ENCODE assay signal across 8 mouse cellular contexts in the genomic region with DNA sequence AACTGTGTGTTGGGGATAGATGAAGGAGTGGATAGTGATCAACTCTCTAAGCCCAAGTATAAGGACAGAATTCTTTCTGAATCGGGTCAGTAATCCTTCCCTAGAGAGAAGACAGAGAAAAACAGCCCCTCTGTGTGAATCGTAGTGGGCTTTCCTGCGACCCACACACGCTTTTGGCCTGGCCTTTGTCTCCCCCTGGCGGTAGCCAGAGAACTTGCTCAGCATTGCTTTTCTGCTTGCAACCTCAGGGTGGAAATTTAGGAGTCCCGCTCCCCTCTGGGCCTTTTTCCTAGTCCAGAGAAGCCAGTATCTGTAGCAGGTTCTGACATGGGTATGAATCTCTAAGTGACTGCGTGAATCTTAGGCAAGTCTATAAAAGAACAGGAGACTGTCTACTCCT. TPM values are rescaled to one million over a fixed set of nuclear protein-coding genes. Genes with fewer than 3 reads are reported as not detected.
A peak's percentile ranks its signal among the peaks of the same experiment; 100 is the strongest.
DNase-seq lines count a peak whose midpoint lies in the region; ATAC-seq and TF ChIP-seq lines count a peak whose summit lies in the region.

No protein-coding gene starts in this region.

- no peaks in the 10 kb centered on the region for H3K36me3 ChIP-seq in G1E (replicated peaks)

- peaks cover 89% of the 10 kb centered on the region for H3K27me3 ChIP-seq in G1E (ENCODE audit: insufficient read depth, low read length)

- H3K4me1 ChIP-seq in G1E (ENCODE audit: insufficient read depth, low read depth, low read length) = peaks cover 20% of the 10 kb centered on the region

- no peak overlapping the region for H3K4me3 ChIP-seq in G1E (ENCODE audit: low read depth, low read length)

- H3K9me3 ChIP-seq in G1E (replicated peaks) = no peaks in the 10 kb centered on the region

- DNase-seq in left cerebral cortex, postnatal 10 days (ENCODE audit: extremely low spot score in 1 of 2, low spot score in 2 of 2) = peak; percentile 42 to 75
- DNase-seq in left cerebral cortex, adult 8-10 months (ENCODE audit: low spot score in 2 of 2) = no peak
- DNase-seq in G1E (ENCODE audit: low spot score) = peak; percentile 40
- DNase-seq in brain, adult 2 months (ENCODE audit: low read depth, low spot score) = peak; percentile 61
- peak; percentile 75 for DNase-seq in gastrocnemius, postnatal 10 days
- DNase-seq in kidney, postnatal 4 days = peak; percentile 83 to 84
- peak; percentile 81 for DNase-seq in retina, postnatal 1 day
- no peak for DNase-seq in urinary bladder, postnatal 4 days (ENCODE audit: low spot score in 2 of 2)

- intact Hi-C loops in left cerebral cortex, postnatal 10 days (cut with DNase I) = loop anchor here (2.0 to 10.0 kb wide), 3 partner anchors 65 to 185 kb away; a partner anchor contains a TSS

- peak; percentile 90 for TF ChIP-seq CTCF in G1E (IDR thresholded peaks at IDR 0.05; ENCODE audit: low read depth, low read length)

- ATAC-seq in G1E (ENCODE audit: extremely low read depth, insufficient number of reproducible peaks, low FRiP score, poor library complexity, severe bottlenecking) = no peak; the same call in 1 of the 2 replicates

RNA-seq across cellular contexts. Expression of a gene that starts 0.9 kb away (rescaled TPM):
- total RNA-seq in left cerebral cortex, postnatal 10 days (2021) = 1 to 10 TPM; 1.4 to 2.7 TPM
- total RNA-seq in left cerebral cortex, adult 8-10 months (2022) = 1 to 10 TPM in 3 of 4 experiments, under 1 TPM in 1; 0.70 to 1.3 (median 1.1) TPM
- total RNA-seq in G1E (2014; fragmentation: Nextera tagmentation) (not detected in 2 replicates), G1E (2017) (not detected in 2 replicates)
- polyA plus RNA-seq in G1E (2012) = 0.08 and 0.16 TPM in 2 replicates
- total RNA-seq in gastrocnemius, postnatal 10 days (2021) = 10 to 100 TPM; 31.9 to 32.4 TPM

RNA-seq across cellular contexts. Expression of a gene that starts 1.7 kb away (rescaled TPM):
- not detected for total RNA-seq in left cerebral cortex, postnatal 10 days (2021)
- total RNA-seq in left cerebral cortex, adult 8-10 months (2022) = under 1 TPM; 0.08 to 0.49 (median 0.23) TPM
- total RNA-seq in G1E (2014; fragmentation: Nextera tagmentation) = not detected in 2 replicates
- under 0.01 and 0.11 TPM in 2 replicates for total RNA-seq in G1E (2017)
- polyA plus RNA-seq in G1E (2012) = not detected in 2 replicates
- total RNA-seq in gastrocnemius, postnatal 10 days (2021) = 1 to 10 TPM; 3.8 TPM

RNA-seq across cellular contexts. Expression of a gene that starts 8.2 kb away (rescaled TPM):
- 10 to 100 TPM; 38.5 to 39.0 TPM for total RNA-seq in left cerebral cortex, postnatal 10 days (2021)
- total RNA-seq in left cerebral cortex, adult 8-10 months (2022) = 10 to 100 TPM; 27.8 to 37.9 (median 30.3) TPM
- 3.4 and 5.5 TPM in 2 replicates for total RNA-seq in G1E (2014; fragmentation: Nextera tagmentation)
- 2.2 and 2.8 TPM in 2 replicates for total RNA-seq in G1E (2017)
- polyA plus RNA-seq in G1E (2012) = 1.2 and 1.4 TPM in 2 replicates
- 100 to 1,000 TPM in 1 of 2 experiments, 10 to 100 TPM in 1; 96.3 to 130 TPM for total RNA-seq in gastrocnemius, postnatal 10 days (2021)

RNA-seq across cellular contexts. Expression of a gene that starts 38.4 kb away (rescaled TPM):
- 1 to 10 TPM; 9.3 to 9.7 TPM for total RNA-seq in left cerebral cortex, postnatal 10 days (2021)
- 10 to 100 TPM in 2 of 4 experiments, 1 to 10 TPM in 2; 8.4 to 12.5 (median 9.4) TPM for total RNA-seq in left cerebral cortex, adult 8-10 months (2022)
- 33.2 and 34.5 TPM in 2 replicates for total RNA-seq in G1E (2014; fragmentation: Nextera tagmentation)
- total RNA-seq in G1E (2017) = 7.4 and 8.1 TPM in 2 replicates
- polyA plus RNA-seq in G1E (2012) = 57.0 and 65.0 TPM in 2 replicates
- total RNA-seq in gastrocnemius, postnatal 10 days (2021) = 1 to 10 TPM; 5.5 to 8.7 TPM

Comparison
In these comparisons a context has a peak if more than half of its experiments do, and no peak if none do; other contexts are left out.
1. DNase-seq: peak in left cerebral cortex, postnatal 10 days (2 of 2), G1E (single experiment), brain, adult 2 months (single experiment), gastrocnemius, postnatal 10 days (single experiment), kidney, postnatal 4 days (2 of 2) and retina, postnatal 1 day (single experiment); none in left cerebral cortex, adult 8-10 months (0 of 2) and urinary bladder, postnatal 4 days (0 of 2).
2. RNA of a gene that starts 0.9 kb away (total RNA-seq): 31.9 to 32.4 TPM in gastrocnemius, postnatal 10 days; 1.4 to 2.7 TPM in left cerebral cortex, postnatal 10 days, 0.70 to 1.3 TPM in left cerebral cortex, adult 8-10 months and not detected in G1E; every median in the first group is over 4 times any median in the second.
3. RNA of a gene that starts 8.2 kb away (total RNA-seq): 96.3 to 130 TPM in gastrocnemius, postnatal 10 days, 38.5 to 39.0 TPM in left cerebral cortex, postnatal 10 days and 27.8 to 37.9 TPM in left cerebral cortex, adult 8-10 months; 2.2 to 5.5 TPM in G1E; every median in the first group is over 4 times any median in the second.